Mouse (Mus musculus): ENCODE measurements around the gene Psmd7. TPM values are rescaled to one million over a fixed set of nuclear protein-coding genes. Genes with fewer than 3 reads are reported as not detected.
"Not testable (repeated sequence)": the region's sequence is repeated elsewhere in the genome, so short reads cannot be mapped to it uniquely, and the experiment has no call there.

Psmd7 gene
- 136 and 141 TPM in 2 replicates for polyA plus RNA-seq (2015; fragmentation: Nextera tagmentation; extraction: Ambion mirVana)

DNA sequence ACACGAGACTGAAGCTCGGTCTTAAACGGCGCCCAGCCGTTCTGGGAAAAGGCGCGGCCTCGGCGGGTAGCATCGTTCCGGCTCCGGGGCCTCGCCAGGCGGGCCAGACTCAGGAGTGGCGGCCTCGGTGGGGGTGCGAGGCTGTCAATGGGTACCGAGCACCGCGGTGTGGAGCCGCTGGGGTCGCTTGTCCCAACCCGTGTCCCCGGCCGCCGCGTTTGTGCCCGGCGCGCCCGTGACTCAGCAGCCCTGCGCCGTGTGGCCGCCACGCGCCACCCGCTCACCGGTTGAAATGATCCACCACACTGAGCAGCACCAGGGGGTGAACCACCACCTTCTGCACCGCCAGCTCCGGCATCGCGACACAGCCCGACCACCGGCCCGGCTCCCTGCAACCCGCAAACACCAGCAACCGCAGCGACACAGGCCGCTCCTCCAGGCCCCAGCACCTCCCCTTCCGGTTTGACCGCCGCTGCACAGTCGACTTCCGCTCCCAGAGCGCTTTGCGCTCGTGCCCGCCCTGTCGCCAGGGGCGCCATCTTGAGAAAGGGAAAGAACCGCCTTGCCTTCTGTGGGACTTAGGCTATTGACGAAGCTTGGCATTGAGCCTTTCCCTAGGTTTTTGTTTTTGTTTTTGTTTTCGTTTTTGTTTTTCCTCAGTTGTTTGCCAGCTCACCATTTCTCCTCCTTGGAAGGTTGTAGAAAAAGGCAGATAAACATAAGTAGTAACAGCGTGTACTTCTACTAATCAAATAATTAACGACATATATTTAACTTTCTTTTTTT, at the start of gene Psmd7:
Psmd7 (minus strand) TSS at position 470 of the 786 bp plus-strand sequence.
- H3K27ac ChIP-seq (ENCODE audit: low read length) = peak within 1 kb of the TSS; percentile 81
- H3K27me3 ChIP-seq (replicated peaks; ENCODE audit: insufficient read depth, low read length) = no peaks in the 10 kb centered on the region
- H3K9ac ChIP-seq (replicated peaks; ENCODE audit: low read depth) = peak within 1 kb of the TSS; percentile 80
- TF ChIP-seq CTCF (IDR thresholded peaks at IDR 0.05) (peak; percentile 54), EP300 (IDR thresholded peaks at IDR 0.05) (no peak)
- peaks cover 7% of the 10 kb centered on the region; the same call in 1 of the 2 replicates for H3K36me3 ChIP-seq (ENCODE audit: insufficient read depth, low read length)
- H3K4me3 ChIP-seq (ENCODE audit: low read depth, low read length) = peak within 1 kb of the TSS; percentile 88
- no peaks in the 10 kb centered on the region for H3K4me1 ChIP-seq (ENCODE audit: insufficient read depth, low read depth, low read length)
- DNase-seq (ENCODE audit: low spot score) (peak; percentile 97), ATAC-seq (peak; percentile 98)
- no peaks in the 10 kb centered on the region for H3K9me3 ChIP-seq (ENCODE audit: low read length)
- H3K4me2 ChIP-seq (replicated peaks; ENCODE audit: low read depth, low read length) = peak within 1 kb of the TSS; percentile 75
- 2% methylated on average over 62 of the region's 65 CpGs for WGBS

DNA sequence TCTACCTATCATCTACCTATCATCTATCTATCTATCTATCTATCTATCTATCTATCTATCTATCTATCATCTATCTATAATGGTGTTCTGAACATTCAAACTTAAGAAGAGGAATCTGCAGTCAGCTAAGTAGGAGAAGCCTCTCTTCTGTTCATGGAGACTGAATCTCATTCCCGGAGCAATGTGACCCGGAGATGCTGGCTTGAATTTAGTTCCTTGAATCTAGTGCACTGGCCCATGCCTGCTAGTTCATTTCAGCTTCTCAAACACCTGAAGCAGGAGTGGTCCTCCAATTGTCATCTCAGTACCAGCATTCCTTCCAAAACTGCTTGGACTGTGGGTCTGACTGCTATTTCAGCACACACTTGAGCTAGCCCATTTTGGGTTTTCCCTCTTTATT, 45.5 kb upstream of the Psmd7 start:
- ATAC-seq = no peak
- no peak overlapping the region for H3K4me2 ChIP-seq (replicated peaks; ENCODE audit: low read depth, low read length)
- H3K4me3 ChIP-seq (ENCODE audit: low read depth, low read length) = no peak overlapping the region
- TF ChIP-seq EP300 (IDR thresholded peaks at IDR 0.05) (no peak), CTCF (IDR thresholded peaks at IDR 0.05) (no peak)
- no peaks in the 10 kb centered on the region for H3K36me3 ChIP-seq (ENCODE audit: insufficient read depth, low read length)
- no peaks in the 10 kb centered on the region for H3K9me3 ChIP-seq (ENCODE audit: low read length)
- no peak for DNase-seq (ENCODE audit: low spot score)
- no peaks in the 10 kb centered on the region for H3K27me3 ChIP-seq (replicated peaks; ENCODE audit: insufficient read depth, low read length)
- no peak overlapping the region for H3K27ac ChIP-seq (ENCODE audit: low read length)
- no peak overlapping the region for H3K9ac ChIP-seq (replicated peaks; ENCODE audit: low read depth)
- no peaks in the 10 kb centered on the region for H3K4me1 ChIP-seq (ENCODE audit: insufficient read depth, low read depth, low read length)
- 88% methylated on average over 2 of the region's 2 CpGs for WGBS

DNA sequence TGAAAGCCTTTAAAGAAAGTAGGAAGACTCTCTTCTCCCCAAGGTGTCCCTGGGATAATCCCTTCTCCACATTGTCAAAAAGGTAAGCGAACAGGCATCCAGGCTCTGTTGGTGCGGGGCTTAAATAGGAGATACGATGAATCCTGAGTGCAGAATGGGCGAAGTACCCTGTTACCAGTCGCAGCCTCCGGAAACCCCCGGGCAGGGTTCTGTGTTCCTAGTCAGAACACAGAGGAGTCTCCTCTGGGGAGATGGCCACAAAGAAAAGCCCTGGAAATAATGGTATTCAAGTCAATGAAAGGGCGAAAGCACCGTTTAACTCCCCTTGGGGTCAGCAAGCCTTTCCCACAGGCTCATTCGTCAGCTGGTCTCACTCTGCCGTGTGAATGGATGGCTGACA, 41.4 kb upstream of the Psmd7 start:
- Histone ChIP-seq H3K9ac (replicated peaks; ENCODE audit: low read depth) (no peak overlapping the region), H3K4me3 (ENCODE audit: low read depth, low read length) (no peak overlapping the region), H3K4me1 (ENCODE audit: insufficient read depth, low read depth, low read length) (no peaks in the 10 kb centered on the region), H3K27ac (ENCODE audit: low read length) (no peak overlapping the region), H3K36me3 (ENCODE audit: insufficient read depth, low read length) (no peaks in the 10 kb centered on the region), H3K4me2 (replicated peaks; ENCODE audit: low read depth, low read length) (no peak overlapping the region), H3K9me3 (ENCODE audit: low read length) (no peaks in the 10 kb centered on the region), H3K27me3 (replicated peaks; ENCODE audit: insufficient read depth, low read length) (no peaks in the 10 kb centered on the region)
- 81% methylated on average over 11 of the region's 11 CpGs for WGBS
- ATAC-seq (no peak), DNase-seq (ENCODE audit: low spot score) (no peak)
- no peak for TF ChIP-seq CTCF (IDR thresholded peaks at IDR 0.05)
- no peak for TF ChIP-seq EP300 (IDR thresholded peaks at IDR 0.05)

DNA sequence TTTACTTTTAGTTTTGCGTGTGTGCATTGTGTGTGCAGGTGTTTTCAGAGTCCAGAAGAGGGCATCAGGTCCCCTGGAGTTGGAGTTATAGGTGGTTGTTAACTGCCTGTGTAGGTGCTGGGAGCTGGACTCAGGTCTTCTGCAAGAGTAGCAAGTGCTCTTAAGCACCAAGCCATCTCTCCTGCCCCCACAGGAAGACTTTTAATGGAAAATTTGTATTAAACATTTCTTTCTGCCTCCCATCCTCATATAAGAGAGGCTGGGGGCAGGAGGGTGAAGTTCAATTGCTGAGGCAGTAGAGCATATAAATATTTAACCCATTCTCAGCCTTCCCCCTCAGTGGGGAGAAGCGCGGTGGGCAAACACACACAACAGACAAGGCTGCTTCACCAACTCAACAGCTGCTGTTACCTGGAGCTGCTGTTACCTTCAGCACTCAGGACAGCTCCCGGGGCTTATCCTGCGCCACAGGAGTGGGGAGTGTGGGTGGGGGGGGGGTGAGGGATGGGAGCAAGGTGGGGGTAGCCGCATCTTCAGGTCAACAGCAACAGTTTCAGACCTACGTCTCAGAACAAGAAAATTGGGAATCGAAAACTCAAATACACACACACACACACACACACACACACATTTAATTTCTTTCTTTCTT, 40.4 kb upstream of the Psmd7 start:
- TF ChIP-seq EP300 (IDR thresholded peaks at IDR 0.05) (no peak), CTCF (IDR thresholded peaks at IDR 0.05) (no peak)
- no peak overlapping the region for H3K4me2 ChIP-seq (replicated peaks; ENCODE audit: low read depth, low read length)
- no peaks in the 10 kb centered on the region for H3K27me3 ChIP-seq (replicated peaks; ENCODE audit: insufficient read depth, low read length)
- no peaks in the 10 kb centered on the region for H3K4me1 ChIP-seq (ENCODE audit: insufficient read depth, low read depth, low read length)
- no peak overlapping the region for H3K27ac ChIP-seq (ENCODE audit: low read length)
- WGBS = 44% methylated on average over 8 of the region's 8 CpGs
- ATAC-seq (no peak), DNase-seq (ENCODE audit: low spot score) (no peak)
- H3K4me3 ChIP-seq (ENCODE audit: low read depth, low read length) = no peak overlapping the region
- H3K36me3 ChIP-seq (ENCODE audit: insufficient read depth, low read length) = no peaks in the 10 kb centered on the region
- no peaks in the 10 kb centered on the region for H3K9me3 ChIP-seq (ENCODE audit: low read length)
- H3K9ac ChIP-seq (replicated peaks; ENCODE audit: low read depth) = no peak overlapping the region

DNA sequence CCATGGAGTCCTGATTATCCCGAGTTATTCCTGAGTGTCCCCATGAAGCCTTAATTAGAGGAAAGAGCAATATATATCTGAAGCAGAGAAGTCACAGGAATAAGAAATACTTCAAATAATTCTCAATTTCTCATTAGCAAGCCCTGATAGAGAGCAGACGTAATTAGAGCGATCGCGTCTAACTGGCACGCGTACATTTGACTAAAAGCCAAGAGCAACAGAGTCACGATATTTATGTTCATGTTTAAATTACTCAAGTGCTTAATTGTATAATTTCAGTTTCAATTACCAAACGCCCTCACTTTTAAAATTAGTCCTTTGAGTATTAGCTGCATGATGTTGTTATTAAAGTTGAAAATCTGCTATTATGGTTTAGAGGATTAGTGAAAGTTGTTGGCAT, 39.6 kb upstream of the Psmd7 start:
- H3K9me3 ChIP-seq (ENCODE audit: low read length) = no peaks in the 10 kb centered on the region
- H3K36me3 ChIP-seq (ENCODE audit: insufficient read depth, low read length) = no peaks in the 10 kb centered on the region
- no peak overlapping the region for H3K4me2 ChIP-seq (replicated peaks; ENCODE audit: low read depth, low read length)
- WGBS = 83% methylated on average over 9 of the region's 9 CpGs
- no peak for DNase-seq (ENCODE audit: low spot score)
- H3K4me3 ChIP-seq (ENCODE audit: low read depth, low read length) = no peak overlapping the region
- H3K27me3 ChIP-seq (replicated peaks; ENCODE audit: insufficient read depth, low read length) = no peaks in the 10 kb centered on the region
- TF ChIP-seq CTCF (IDR thresholded peaks at IDR 0.05) (no peak), EP300 (IDR thresholded peaks at IDR 0.05) (no peak)
- no peak overlapping the region for H3K27ac ChIP-seq (ENCODE audit: low read length)
- no peak for ATAC-seq
- no peaks in the 10 kb centered on the region for H3K4me1 ChIP-seq (ENCODE audit: insufficient read depth, low read depth, low read length)
- no peak overlapping the region for H3K9ac ChIP-seq (replicated peaks; ENCODE audit: low read depth)

DNA sequence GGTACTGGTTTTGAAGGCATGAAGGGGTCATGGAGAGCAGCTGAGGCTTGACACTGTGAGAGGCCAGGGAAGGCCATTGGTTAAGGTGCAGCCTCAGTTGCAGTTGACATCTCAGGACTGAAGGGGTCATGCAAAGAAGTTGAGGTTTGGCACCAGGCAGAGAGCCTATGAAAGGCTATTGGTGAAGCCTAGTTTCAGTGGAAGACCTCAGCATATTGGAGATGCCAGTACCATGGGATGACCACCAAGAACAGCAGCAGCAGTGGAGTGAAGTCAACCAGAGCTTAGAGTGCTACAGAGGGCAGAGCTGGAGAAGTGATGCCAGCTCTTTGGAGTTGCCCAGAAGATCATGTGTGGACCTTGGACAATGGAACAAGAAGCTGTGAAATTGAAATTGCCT, 36.0 kb upstream of the Psmd7 start:
- H3K27me3 ChIP-seq (replicated peaks; ENCODE audit: insufficient read depth, low read length); H3K4me2 ChIP-seq (replicated peaks; ENCODE audit: low read depth, low read length); ATAC-seq; H3K36me3 ChIP-seq (ENCODE audit: insufficient read depth, low read length); H3K4me1 ChIP-seq (ENCODE audit: insufficient read depth, low read depth, low read length); DNase-seq (ENCODE audit: low spot score); H3K27ac ChIP-seq (ENCODE audit: low read length); H3K9me3 ChIP-seq (ENCODE audit: low read length); H3K9ac ChIP-seq (replicated peaks; ENCODE audit: low read depth); H3K4me3 ChIP-seq (ENCODE audit: low read depth, low read length): not testable (repeated sequence)
